Mouse (Mus musculus) c-Kit-positive CD71-positive TER-119-negative erythroid progenitor cells, embryonic 14.5 days (primary cell): ENCODE results near the gene Gm37419.

Experiments used
- DNase-seq: peaks from one replicate; pipeline ENCODE4 v3.0.0-alpha.2; 2013; ENCODE audit warnings: low read depth

The Gm37419 gene

DNA sequence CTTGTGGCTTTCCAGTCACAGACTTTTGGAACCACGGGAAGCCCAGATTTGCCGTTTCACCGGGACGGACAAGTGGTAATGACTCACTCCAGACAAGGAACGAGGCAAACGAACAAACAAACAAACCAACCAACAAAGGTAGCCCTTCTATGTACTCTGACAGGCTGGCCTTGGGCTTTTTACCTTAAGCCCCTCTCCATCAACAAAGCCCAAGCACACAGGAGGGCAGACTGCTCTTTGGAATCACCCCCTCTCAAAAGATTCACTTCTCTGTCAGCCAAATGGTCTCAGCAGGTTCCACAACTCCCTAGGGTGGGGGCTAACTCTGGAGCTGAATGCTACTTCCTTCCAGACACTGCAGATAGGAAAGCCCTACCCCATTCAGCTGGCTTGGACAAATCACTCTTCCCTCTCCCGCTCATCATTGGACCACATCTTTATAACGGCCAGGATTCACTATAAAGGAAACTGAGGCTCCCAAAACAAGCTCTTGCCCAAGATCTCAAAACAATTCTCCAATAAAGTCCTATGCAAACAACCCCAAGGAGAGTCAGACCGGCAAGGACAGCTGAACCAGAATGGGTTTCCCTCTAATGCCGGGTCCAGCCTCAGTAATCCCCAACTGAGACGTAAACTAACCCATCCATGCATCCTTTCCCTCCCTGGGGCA, 7.9 kb upstream of the Gm37419 start:
- DNase-seq: no peak

DNA sequence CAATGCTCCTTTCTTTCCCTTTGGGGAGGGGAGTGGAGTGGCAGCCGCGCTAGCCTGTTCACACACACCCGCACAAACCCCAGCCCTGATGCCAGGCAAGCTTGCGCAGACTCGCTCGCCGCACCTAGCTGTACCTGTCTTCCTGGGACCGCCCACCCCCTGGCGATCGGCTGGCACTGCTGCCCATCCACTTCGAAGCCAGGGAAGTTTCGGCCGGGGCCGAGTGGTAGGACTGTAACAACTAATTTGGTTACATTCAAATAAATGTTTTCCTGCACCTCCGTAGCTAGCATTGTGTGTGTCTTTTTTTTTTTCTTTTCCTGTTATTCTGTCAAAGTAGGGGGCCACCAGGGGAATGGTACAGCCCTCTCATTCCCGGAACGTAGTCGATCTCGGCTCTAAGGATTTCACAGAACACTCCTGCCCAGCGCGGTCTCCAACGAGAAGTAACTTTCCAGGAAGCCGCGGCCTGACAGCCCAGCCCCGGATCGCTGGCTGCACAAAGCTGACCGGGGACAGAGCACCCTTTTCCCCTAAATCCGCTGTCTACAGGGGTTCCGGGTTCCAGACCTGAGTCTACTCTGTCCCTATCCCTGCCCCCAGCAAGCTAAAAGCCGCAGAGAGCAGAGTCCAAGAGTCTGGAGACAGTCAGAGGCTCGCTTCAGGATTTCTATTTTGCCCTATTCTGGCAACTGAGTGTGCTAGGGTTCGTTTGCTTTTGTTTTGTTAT, 7.1 kb upstream of the Gm37419 start:
- DNase-seq: no peak

GRCm38 (mm10) chr16:23981925-23982851, 6.1 kb upstream of the Gm37419 start:
- DNase-seq: no peak

- DNase-seq: no peak
These were observed 5.2 kb upstream of the Gm37419 start for GRCm38 (mm10) chr16:23982891-23983588.

GRCm38 (mm10) chr16:23984183-23984582, 4.1 kb upstream of the Gm37419 start:
- DNase-seq: peak; percentile 53

DNA sequence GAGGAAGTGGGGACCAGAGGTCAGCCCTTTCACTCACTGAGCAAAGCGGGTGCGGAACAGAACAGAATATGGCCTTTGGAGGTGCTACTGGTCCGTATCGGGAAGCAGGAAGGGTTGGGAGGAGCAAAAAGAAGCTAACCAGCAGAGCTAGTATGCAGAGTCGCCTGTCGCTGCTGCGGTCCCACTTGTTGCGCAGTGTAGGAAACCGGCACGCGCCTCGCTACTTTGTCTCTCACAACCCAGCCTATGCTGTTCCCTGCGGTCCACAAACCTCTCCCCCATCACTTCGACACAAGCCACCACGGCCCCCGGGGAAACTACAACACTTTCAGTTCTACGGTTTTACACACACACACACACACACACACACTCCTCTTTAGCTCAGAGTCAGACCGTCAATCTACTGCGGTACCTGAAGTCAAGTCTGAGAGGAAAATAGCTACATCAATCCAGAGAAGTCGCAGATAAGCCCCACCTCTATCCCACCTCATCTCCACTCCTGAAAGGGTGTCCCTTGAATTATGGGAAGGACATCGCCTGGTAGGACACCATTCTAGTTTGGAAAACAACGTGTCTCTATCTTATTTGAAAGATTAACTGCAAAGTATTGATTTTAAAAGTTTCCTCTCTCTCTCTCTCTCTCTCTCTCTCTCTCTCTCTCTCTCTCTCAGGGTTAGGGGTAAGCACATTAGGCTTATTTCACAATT, 3.4 kb upstream of the Gm37419 start:
- no peak for DNase-seq

DNA sequence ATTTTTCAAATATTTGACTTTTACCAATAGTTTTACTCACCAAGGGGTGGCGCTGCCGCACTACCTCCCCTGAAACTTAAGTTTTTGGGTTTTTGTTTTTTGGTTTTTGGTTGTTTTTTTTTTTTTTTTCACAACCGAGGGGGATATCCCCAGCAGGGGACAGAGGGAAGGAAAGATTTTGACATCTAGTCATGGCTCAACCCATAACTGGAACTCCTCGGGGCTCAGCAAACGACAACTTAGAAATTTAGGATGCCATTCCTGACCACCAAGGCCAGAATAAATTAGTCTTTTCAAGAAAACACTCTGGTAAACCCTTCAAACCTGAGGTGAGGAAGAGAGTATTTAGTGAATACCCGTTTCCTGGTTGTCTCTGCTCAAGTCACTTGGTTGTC, 2.8 kb upstream of the Gm37419 start:
- DNase-seq: no peak

DNA sequence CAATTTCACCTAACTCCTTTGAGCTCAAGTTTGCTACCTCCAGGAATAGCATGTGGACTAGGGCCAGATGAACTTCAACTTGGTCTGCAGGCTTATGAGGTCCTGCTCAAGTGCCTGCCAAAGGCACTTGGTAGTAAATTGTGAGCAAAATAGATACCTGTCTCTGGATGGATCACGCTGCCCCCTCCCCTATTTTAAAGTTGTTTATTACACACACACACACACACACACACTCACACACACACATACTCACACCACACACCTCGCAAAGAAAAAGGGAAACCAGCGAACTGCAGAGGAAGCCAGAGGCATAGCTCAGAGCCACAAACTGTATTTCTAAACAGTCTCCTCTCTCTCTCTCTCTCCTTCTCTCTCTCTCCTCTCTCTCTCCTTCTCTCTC, 2.1 kb upstream of the Gm37419 start:
- DNase-seq: no peak

DNA sequence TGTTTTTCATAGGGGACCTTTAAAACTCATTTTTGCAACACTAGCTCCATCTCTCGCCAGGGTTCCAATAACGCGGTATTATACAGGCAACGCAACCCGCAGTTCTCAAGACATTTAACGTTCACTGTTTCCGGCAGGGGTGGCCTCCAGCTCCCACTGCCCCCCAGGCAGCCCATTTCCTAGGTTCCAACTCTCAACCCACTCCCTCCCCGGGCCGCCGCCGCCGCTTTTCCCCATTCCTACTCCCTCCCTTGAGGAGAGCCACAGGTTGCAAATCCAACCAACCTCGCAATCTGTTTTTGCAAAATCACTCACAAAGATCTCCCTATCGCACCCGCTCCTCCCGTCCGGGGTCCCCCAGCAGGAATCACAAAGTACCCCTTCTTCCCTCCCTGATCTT, 1.4 kb upstream of the Gm37419 start:
- no peak for DNase-seq

DNA sequence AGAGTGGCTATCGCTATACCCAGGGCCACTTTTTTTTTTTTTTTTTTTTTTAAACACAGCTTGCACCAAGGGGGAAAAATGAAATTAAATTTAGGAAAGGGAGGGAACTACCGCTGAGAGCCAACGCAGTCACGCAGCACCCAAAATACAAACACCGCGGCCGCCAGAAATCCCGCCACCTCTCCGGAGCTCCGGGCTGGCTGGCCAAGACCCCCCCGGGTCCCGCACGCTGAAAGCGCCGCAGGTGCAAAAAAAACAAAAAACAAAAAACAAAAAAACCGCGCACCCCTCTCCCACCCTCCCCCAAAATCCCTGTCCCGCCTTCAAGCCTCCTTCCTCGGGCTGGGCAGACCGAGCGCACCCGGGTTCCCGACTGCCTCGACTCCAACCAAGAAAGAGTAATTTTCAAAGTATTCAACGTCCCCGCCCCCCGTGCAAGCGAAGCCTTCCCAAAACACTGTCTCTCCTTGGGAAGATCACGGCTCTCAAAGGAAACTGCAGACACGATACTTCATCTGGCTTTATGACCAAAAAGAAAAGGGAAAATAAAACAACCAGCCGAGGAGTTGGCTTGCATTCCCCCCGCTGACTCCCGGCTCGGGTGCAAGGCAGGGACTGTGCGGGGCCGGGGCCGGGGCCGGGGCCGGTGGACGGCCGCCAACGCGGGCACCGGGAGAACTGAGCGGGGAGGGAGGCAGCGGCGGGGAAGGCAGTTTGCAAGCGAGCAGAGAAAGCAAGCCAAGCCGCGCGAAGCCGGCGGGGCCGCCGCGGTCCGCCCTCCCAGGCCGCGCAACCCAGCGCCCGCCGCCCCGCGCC, 733 bp upstream of the Gm37419 start:
- DNase-seq: no peak

- no peak for DNase-seq
These were observed 171 bp upstream of the Gm37419 start for GRCm38 (mm10) chr16:23988157-23988465.

DNA sequence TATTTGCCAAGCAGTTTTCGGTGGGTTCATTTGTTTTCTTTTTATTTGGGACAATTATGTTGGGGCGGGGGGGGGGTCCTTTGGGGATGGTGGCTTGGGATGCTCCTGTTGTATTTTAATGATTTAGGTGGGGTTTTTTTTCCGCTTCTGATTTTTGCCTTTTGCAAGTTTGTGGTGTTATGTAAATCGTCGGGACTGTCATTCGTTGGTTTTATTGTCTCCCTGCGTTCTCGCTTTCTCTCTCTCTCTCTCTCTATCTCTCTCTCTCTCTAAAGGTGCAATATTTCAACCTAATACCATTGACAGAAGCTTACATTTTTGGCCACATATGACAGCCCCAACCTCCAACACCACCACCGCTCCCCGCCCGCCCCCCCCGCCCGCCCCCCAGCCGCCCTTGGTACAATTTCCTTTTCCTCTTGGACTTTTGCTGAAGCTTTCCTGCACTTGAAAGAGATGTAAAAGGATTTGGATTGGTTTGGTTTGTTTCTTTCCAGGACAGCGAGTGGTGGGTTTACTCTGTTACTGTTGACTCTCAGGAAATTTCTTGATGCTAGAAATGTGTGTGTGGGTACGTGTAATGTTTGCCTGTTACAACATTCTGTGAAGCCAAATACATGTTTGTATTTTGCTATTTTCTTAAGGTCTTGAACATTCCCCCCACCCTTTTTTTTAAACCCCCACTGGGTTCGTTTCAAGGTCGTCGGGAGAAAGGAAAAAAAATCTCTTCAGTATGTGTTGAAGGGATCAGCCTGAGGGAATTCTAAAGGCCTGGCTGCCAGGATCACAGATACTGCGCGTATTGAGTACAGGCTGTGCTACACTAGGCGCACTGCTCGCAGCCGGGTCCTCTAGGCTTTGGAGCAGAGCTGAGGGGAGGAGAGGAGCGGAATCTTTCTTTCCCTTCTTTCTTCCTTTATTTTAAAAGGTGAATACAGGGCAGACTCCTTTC, 1.2 kb downstream of the Gm37419 start:
- no peak for DNase-seq

DNA sequence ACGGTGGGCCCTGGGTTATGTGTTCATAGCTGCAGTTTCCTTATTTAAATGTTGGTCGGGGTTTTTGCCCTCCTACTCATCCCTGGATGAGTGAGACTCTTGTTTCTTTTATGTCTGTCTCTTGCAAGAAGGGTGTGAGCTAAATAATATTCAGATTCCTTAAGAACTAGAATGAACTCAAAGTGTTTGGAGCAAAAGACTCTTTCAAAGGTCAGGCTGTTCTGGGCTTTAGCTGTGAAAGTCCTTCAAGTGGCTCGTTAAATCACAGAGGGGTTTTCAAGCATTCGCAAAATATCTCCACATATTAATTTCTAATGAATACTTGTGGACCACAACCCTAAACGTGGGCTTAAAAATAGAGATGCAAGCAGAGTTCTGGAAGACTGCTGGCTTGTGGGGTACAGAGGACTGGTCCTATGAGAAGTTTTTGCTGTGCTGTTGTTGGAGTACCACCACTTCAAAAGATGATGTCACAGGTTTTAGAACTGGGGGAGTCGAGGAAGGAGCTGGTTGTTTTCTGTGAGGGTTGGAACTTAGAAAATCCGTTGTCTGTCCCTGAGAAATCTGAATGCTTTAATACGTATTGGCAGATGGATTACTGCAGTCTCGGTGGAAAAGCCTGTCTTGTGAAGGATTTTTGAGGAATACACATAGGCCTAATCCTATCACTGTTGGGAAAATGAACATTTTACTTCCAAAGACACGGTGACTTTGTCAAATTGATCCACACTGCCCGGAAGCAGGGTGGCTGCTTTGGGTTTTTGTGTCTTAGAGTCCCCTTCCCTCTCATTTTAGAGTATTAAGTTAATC, 2.1 kb downstream of the Gm37419 start:
- no peak for DNase-seq

DNA sequence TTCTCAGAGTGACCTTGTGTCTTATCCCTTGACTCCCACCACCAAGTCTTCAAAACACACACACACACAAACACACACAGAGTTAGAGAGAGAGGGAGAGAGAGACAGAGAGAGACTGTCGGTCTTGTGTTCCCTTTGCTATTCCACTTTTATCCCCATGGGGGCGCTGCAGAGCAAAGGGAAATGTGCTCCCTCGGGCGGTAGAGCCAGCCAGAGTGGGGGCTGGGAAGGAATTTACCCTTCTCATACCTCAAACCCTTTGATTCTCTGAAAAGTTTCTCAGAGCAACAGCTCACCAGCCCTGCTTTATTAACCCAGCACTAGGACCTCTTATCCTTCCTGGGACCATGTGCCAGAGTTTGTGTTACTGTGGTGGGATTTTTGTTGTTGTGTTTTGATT, 2.9 kb downstream of the Gm37419 start:
- no peak for DNase-seq

- no peak for DNase-seq
These were observed 3.7 kb downstream of the Gm37419 start for GRCm38 (mm10) chr16:23991846-23992580.

- no peak for DNase-seq
These were observed 5.4 kb downstream of the Gm37419 start for GRCm38 (mm10) chr16:23993351-23994321.

GRCm38 (mm10) chr16:23996342-23996741, 8.1 kb downstream of the Gm37419 start:
- no peak for DNase-seq
